Comparison of ENCODE assay signal across 19 mouse cellular contexts in the genomic region with DNA sequence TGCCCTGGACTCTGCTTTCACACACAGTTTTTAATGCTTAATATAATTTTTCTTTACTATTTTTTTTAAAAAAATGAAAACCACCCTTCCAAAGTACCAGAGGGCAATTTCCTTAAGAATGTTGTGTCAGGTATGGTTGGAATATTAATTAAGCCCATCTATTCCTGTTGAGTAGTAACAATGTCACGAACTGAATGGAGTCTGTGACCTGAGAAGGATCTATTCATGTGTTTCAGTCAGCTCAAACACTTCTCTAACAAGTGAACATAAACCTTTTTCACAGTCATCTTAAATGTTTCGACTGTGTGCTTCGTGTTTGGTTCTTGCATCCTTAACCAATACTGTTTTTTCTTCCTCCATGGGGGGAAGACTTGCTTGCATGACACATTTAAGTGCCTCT.
"Had no signal": no experiment of that assay in that cellular context is flagged by ENCODE, and none has a peak within 500 bp of the region (broad histone marks: within the 10 kb centered on the region; RNA-seq: fewer than 3 reads in every experiment).

No protein-coding gene starts in this region.

- H3K27me3 ChIP-seq: limb, embryonic 13.5 days; liver, embryonic 12.5 days; liver, embryonic 15.5 days; lung, embryonic 15.5 days; megakaryocyte, embryonic 14.5 days had no signal

- H3K36me3 ChIP-seq: limb, embryonic 10.5 days; limb, embryonic 13.5 days; liver, embryonic 12.5 days; liver, embryonic 15.5 days; lung, embryonic 15.5 days had no signal

- H3K4me1 ChIP-seq: limb, embryonic 10.5 days; limb, embryonic 13.5 days; liver, embryonic 12.5 days; liver, embryonic 15.5 days; lung, embryonic 15.5 days; megakaryocyte, embryonic 14.5 days had no signal

- H3K9me3 ChIP-seq: limb, embryonic 10.5 days; limb, embryonic 13.5 days; liver, embryonic 12.5 days; liver, embryonic 15.5 days; lung, embryonic 15.5 days; megakaryocyte, embryonic 14.5 days had no signal

- H3K4me3 ChIP-seq: limb, embryonic 10.5 days; limb, embryonic 13.5 days; liver, embryonic 12.5 days; liver, embryonic 15.5 days; lung, embryonic 15.5 days; megakaryocyte, embryonic 14.5 days; myocyte had no signal

- H3K9ac ChIP-seq: limb, embryonic 13.5 days; liver, embryonic 12.5 days; liver, embryonic 15.5 days; lung, embryonic 15.5 days had no signal

- ATAC-seq: intestine, embryonic 16.5 days; liver, embryonic 12.5 days had no signal

- DNase-seq: kidney, adult 18-20 months; kidney, adult 9 months; kidney, postnatal 14 days; kidney, postnatal 4 days; liver; lung, adult 18-20 months; lung, postnatal 10 days; lung, postnatal 36 days; midbrain, embryonic 14.5 days; thymus, adult 18-20 months; thymus, postnatal 36 days had no signal

- H3K4me2 ChIP-seq: limb, embryonic 13.5 days; liver, embryonic 12.5 days; liver, embryonic 15.5 days; lung, embryonic 15.5 days had no signal

- H3K27ac ChIP-seq: limb, embryonic 10.5 days; limb, embryonic 13.5 days; liver, embryonic 12.5 days; liver, embryonic 15.5 days; lung, embryonic 15.5 days had no signal
